ENCODE assay signal across 29 mouse cellular contexts in genomic region chr4:107575781-107576180, GRCm38 (mm10).
A peak's percentile ranks its signal among the peaks of the same experiment; 100 is the strongest.
DNase-seq lines count a peak whose midpoint lies in the region; ATAC-seq lines count a peak whose summit lies in the region.
"Had no signal": no experiment of that assay in that cellular context is flagged by ENCODE, and none has a peak within 500 bp of the region (broad histone marks: within the 10 kb centered on the region; RNA-seq: fewer than 3 reads in every experiment).

No protein-coding gene starts in this region.

- no peaks in the 10 kb centered on the region for H3K36me3 ChIP-seq in embryonic facial prominence, embryonic 13.5 days
- H3K36me3 ChIP-seq in embryonic facial prominence, embryonic 10.5 days (replicated peaks): no peaks in the 10 kb centered on the region
- no peaks in the 10 kb centered on the region for H3K36me3 ChIP-seq in embryonic facial prominence, embryonic 15.5 days
- H3K36me3 ChIP-seq: forebrain, embryonic 10.5 days; G1E; heart, embryonic 12.5 days; heart, embryonic 15.5 days; hindbrain, embryonic 10.5 days; hindbrain, embryonic 13.5 days; intestine, embryonic 15.5 days had no signal

- H3K27ac ChIP-seq in embryonic facial prominence, embryonic 13.5 days: peak overlapping the region; percentile 52; the same call in 1 of the 2 replicates
- H3K27ac ChIP-seq in embryonic facial prominence, embryonic 10.5 days (replicated peaks): no peak overlapping the region
- 0 out of 2 replicates have a peak overlapping the region, but pooled peaks have one; percentile 18 for H3K27ac ChIP-seq in embryonic facial prominence, embryonic 15.5 days (replicated peaks)
- H3K27ac ChIP-seq: forebrain, embryonic 10.5 days; forebrain, embryonic 13.5 days; heart, embryonic 15.5 days; hindbrain, embryonic 10.5 days; hindbrain, embryonic 13.5 days; intestine, embryonic 15.5 days had no signal

- no peak for ATAC-seq in embryonic facial prominence, embryonic 13.5 days (ENCODE audit: insufficient number of reproducible peaks, insufficient read depth, low FRiP score, low TSS enrichment, low read depth)
- ATAC-seq in embryonic facial prominence, embryonic 15.5 days (ENCODE audit: insufficient number of reproducible peaks, low FRiP score, low TSS enrichment, low read depth): no peak
- ATAC-seq: forebrain, embryonic 13.5 days; forebrain, embryonic 16.5 days; hindbrain, embryonic 16.5 days; intestine, embryonic 15.5 days had no signal

- no peaks in the 10 kb centered on the region for H3K9me3 ChIP-seq in embryonic facial prominence, embryonic 13.5 days
- H3K9me3 ChIP-seq in embryonic facial prominence, embryonic 10.5 days: no peaks in the 10 kb centered on the region
- H3K9me3 ChIP-seq in embryonic facial prominence, embryonic 15.5 days (replicated peaks): no peaks in the 10 kb centered on the region
- H3K9me3 ChIP-seq: forebrain, embryonic 10.5 days; forebrain, embryonic 13.5 days; G1E; heart, embryonic 12.5 days; heart, embryonic 15.5 days; hindbrain, embryonic 10.5 days; hindbrain, embryonic 13.5 days; intestine, embryonic 15.5 days had no signal

- DNase-seq in embryonic facial prominence, embryonic 10.5 days (ENCODE audit: low spot score): no peak
- DNase-seq in adipocyte (ENCODE audit: low spot score): peak; percentile 17
- no peak for DNase-seq in c-Kit-positive CD71-positive TER-119-positive erythroid progenitor cells, embryonic 14.5 days (ENCODE audit: low spot score)
- no peak for DNase-seq in cerebellum, postnatal 25 days
- DNase-seq in thymus, postnatal 25 days: no peak
- DNase-seq: adrenal gland, adult 8-10 months; B cell, adult 2 months; cerebellum, adult 18-20 months; cerebellum, adult 9-10 months; cerebellum, postnatal 14 days; gastrocnemius, postnatal 25 days; heart, adult 18-20 months; heart, postnatal 10 days; heart, postnatal 36 days; kidney, adult 18-20 months had no signal

- no peaks in the 10 kb centered on the region; the same call in 1 of the 2 replicates for H3K27me3 ChIP-seq in embryonic facial prominence, embryonic 13.5 days
- H3K27me3 ChIP-seq in embryonic facial prominence, embryonic 10.5 days (replicated peaks; ENCODE audit: low read depth, poor library complexity, severe bottlenecking): no peaks in the 10 kb centered on the region; the same call in 1 of the 2 replicates
- no peaks in the 10 kb centered on the region for H3K27me3 ChIP-seq in embryonic facial prominence, embryonic 15.5 days
- H3K27me3 ChIP-seq: CH12.LX; forebrain, embryonic 13.5 days; heart, embryonic 15.5 days; hindbrain, embryonic 13.5 days; intestine, embryonic 15.5 days had no signal

- no peak overlapping the region for H3K4me3 ChIP-seq in embryonic facial prominence, embryonic 13.5 days
- no peak overlapping the region for H3K4me3 ChIP-seq in embryonic facial prominence, embryonic 10.5 days
- H3K4me3 ChIP-seq in embryonic facial prominence, embryonic 15.5 days (replicated peaks): no peak overlapping the region
- H3K4me3 ChIP-seq: erythroblast, embryonic 14.5 days; forebrain, embryonic 10.5 days; forebrain, embryonic 13.5 days; heart, embryonic 12.5 days; heart, embryonic 15.5 days; hindbrain, embryonic 10.5 days; hindbrain, embryonic 13.5 days; intestine, embryonic 15.5 days had no signal

- 33% methylated on average over 6 of the region's 6 CpGs for WGBS in embryonic facial prominence, embryonic 13.5 days
- 83% methylated on average over 6 of the region's 6 CpGs for WGBS in embryonic facial prominence, embryonic 10.5 days
- 39% methylated on average over 6 of the region's 6 CpGs for WGBS in embryonic facial prominence, embryonic 15.5 days

- no peak overlapping the region for H3K9ac ChIP-seq in embryonic facial prominence, embryonic 13.5 days
- no peak overlapping the region for H3K9ac ChIP-seq in embryonic facial prominence, embryonic 15.5 days
- H3K9ac ChIP-seq: forebrain, embryonic 13.5 days; heart, embryonic 12.5 days; heart, embryonic 15.5 days; hindbrain, embryonic 13.5 days; intestine, embryonic 15.5 days had no signal

- peaks cover 71% of the 10 kb centered on the region for H3K4me1 ChIP-seq in embryonic facial prominence, embryonic 13.5 days
- H3K4me1 ChIP-seq in embryonic facial prominence, embryonic 10.5 days: peaks cover 51% of the 10 kb centered on the region
- H3K4me1 ChIP-seq in embryonic facial prominence, embryonic 15.5 days: peaks cover 46% of the 10 kb centered on the region
- H3K4me1 ChIP-seq: heart, embryonic 15.5 days had no signal

- H3K4me2 ChIP-seq in embryonic facial prominence, embryonic 13.5 days: no peak overlapping the region
- H3K4me2 ChIP-seq in embryonic facial prominence, embryonic 15.5 days (replicated peaks): no peak overlapping the region
- H3K4me2 ChIP-seq: forebrain, embryonic 13.5 days; heart, embryonic 12.5 days; heart, embryonic 15.5 days; hindbrain, embryonic 13.5 days; intestine, embryonic 15.5 days had no signal
